Mouse (Mus musculus) heart, embryonic 14.5 days (tissue): ENCODE measurements at regions not wholly inside any gene's neighbourhood (a gene's known extent, or its start where the extent isn't known, plus 50 kb on each side); places are given as distances from the start of the nearest gene placed in this dataset.

Experiments used
- ATAC-seq: fragments of 200-750 bp; cut with Nextera tagmentation; 2 replicates; pipeline ENCODE4 v1.8.0; 2017; ENCODE audit warnings: low read depth, moderate TSS enrichment; ENCODE audit not compliant: insufficient number of reproducible peaks, insufficient read depth, low FRiP score
- H3K27ac ChIP-seq, 2 experiments: fragments of 200-500 bp in 1 of 2; fragments of 300-500 bp in 1 of 2; sonication (generic) in 1 of 2; replicated peaks in 1 of 2; 2 replicates each; pipeline ENCODE4 v1.5.1; 2012 to 2014; ENCODE audit warnings: low read depth in 2 of 2, low read length in 2 of 2, control low read depth in 1 of 2, mild to moderate bottlenecking in 1 of 2, mixed read lengths in 1 of 2; ENCODE audit not compliant: control insufficient read depth in 1 of 2, insufficient read depth in 1 of 2
- H3K27me3 ChIP-seq: fragments of 300-500 bp; sonication (generic); 2 replicates; pipeline ENCODE4 v1.6.1; 2014; ENCODE audit warnings: mild to moderate bottlenecking, low read length, control low read depth; ENCODE audit not compliant: control insufficient read depth, insufficient read depth
- H3K36me3 ChIP-seq: fragments of 300-500 bp; sonication (generic); 2 replicates; pipeline ENCODE4 v1.6.1; 2014; ENCODE audit warnings: mild to moderate bottlenecking, control low read depth, low read length, mixed read lengths; ENCODE audit not compliant: control insufficient read depth, insufficient read depth
- H3K4me1 ChIP-seq, 2 experiments: fragments of 200-500 bp in 1 of 2; fragments of 300-500 bp in 1 of 2; sonication (generic) in 1 of 2; 2 replicates each; pipeline ENCODE4 v1.6.1; 2012 to 2014; ENCODE audit warnings: low read length in 2 of 2, control low read depth in 1 of 2, mixed read lengths in 1 of 2; ENCODE audit not compliant: control insufficient read depth in 2 of 2, insufficient read depth in 2 of 2
- H3K4me2 ChIP-seq: fragments of 300-500 bp; sonication (generic); 2 replicates; pipeline ENCODE4 v1.6.1; 2014; ENCODE audit warnings: mild to moderate bottlenecking, low read length
- H3K4me3 ChIP-seq, 2 experiments: fragments of 200-500 bp in 1 of 2; fragments of 300-500 bp in 1 of 2; sonication (generic) in 1 of 2; 2 replicates each; pipeline ENCODE4 v1.5.1; 2012 to 2014; ENCODE audit warnings: low read length in 2 of 2, mild to moderate bottlenecking in 2 of 2, control low read depth in 1 of 2, low read depth in 1 of 2, moderate library complexity in 1 of 2; ENCODE audit not compliant: control insufficient read depth in 1 of 2, insufficient read depth in 1 of 2
- H3K9ac ChIP-seq: fragments of 300-500 bp; sonication (generic); 2 replicates; pipeline ENCODE4 v1.6.1; 2014; ENCODE audit warnings: mild to moderate bottlenecking, low read length
- H3K9me3 ChIP-seq: fragments of 300-500 bp; sonication (generic); 2 replicates; pipeline ENCODE4 v1.6.1; 2016; ENCODE audit warnings: low read length, control low read depth; ENCODE audit not compliant: control insufficient read depth
- WGBS: fragments of 180-500 bp; shearing (Covaris S2); extraction: QIAGEN DNeasy Blood & Tissue Kit; methylation state at CpG from one replicate; pipeline ENCODE4 v1.1.7; 2014; 5-methylcytosine and 5-hydroxymethylcytosine counted together

GRCm38 (mm10) chr12:73491370-73491769 is 54.8 kb downstream of the Tmem30b start:
- peaks cover 2 to 10% of the 10 kb centered on the region in 2 experiments; a peak in 3 of 4 replicates for H3K4me1 ChIP-seq
- no peak overlapping the region for H3K27ac ChIP-seq
- no peaks in the 10 kb centered on the region for H3K36me3 ChIP-seq
- no peak overlapping the region for H3K9ac ChIP-seq
- H3K9me3 ChIP-seq = 0 out of 2 replicates have a peak, but pooled peaks cover 4% of the 10 kb centered on the region
- no peaks in the 10 kb centered on the region for H3K27me3 ChIP-seq
- WGBS = 74% methylated on average over 3 of the region's 3 CpGs
- ATAC-seq = no peak
- no peak overlapping the region for H3K4me3 ChIP-seq
- H3K4me2 ChIP-seq = no peak overlapping the region

GRCm38 (mm10) chr12:73482858-73483257 is 63.3 kb downstream of the Tmem30b start:
- no peak overlapping the region for H3K9ac ChIP-seq
- no peak overlapping the region for H3K4me2 ChIP-seq
- H3K36me3 ChIP-seq = no peaks in the 10 kb centered on the region
- no peak overlapping the region for H3K4me3 ChIP-seq
- 88% methylated on average over 2 of the region's 2 CpGs for WGBS
- H3K9me3 ChIP-seq = no peaks in the 10 kb centered on the region
- no peak overlapping the region for H3K27ac ChIP-seq
- peaks cover 2 to 5% of the 10 kb centered on the region in 2 experiments; a peak in 1 of 4 replicates for H3K4me1 ChIP-seq
- no peak for ATAC-seq
- no peaks in the 10 kb centered on the region for H3K27me3 ChIP-seq

- ATAC-seq = no peak
- no peaks in the 10 kb centered on the region for H3K9me3 ChIP-seq
- H3K4me1 ChIP-seq = no peaks in the 10 kb centered on the region
- no peak overlapping the region for H3K27ac ChIP-seq
- H3K36me3 ChIP-seq = no peaks in the 10 kb centered on the region
- H3K4me3 ChIP-seq = no peak overlapping the region
- H3K4me2 ChIP-seq = no peak overlapping the region
- H3K9ac ChIP-seq = no peak overlapping the region
- H3K27me3 ChIP-seq = no peaks in the 10 kb centered on the region
- WGBS = 87% methylated on average over 6 of the region's 6 CpGs
Observed at GRCm38 (mm10) chr12:73482275-73482674, 63.9 kb downstream of the Tmem30b start.

DNA sequence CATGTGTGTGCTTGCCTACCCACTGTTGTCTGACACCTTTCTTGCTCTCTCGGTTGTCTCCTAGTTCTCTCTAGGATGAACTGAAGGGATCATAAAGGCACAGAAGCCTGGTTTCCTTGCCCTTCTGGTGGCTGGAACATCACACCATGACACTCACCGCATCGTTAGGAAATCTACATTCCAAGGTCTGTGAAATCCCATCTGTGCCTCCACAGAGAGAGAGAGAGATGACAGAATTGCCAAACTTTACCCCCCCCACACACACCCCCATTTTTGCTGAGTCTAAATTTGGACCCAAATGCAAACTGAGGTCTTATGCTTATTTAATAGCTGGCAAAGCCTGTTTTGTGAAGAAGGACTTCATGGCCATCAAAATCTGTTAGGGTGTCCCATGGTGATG is 64.5 kb downstream of the Tmem30b start:
- Histone ChIP-seq H3K27ac (no peak overlapping the region), H3K4me2 (no peak overlapping the region), H3K9ac (no peak overlapping the region), H3K36me3 (no peaks in the 10 kb centered on the region), H3K4me3 (no peak overlapping the region), H3K9me3 (no peaks in the 10 kb centered on the region), H3K4me1 (peaks cover 1% of the 10 kb centered on the region in 2 experiments; a peak in 3 of 4 replicates), H3K27me3 (no peaks in the 10 kb centered on the region)
- 78% methylated on average over 3 of the region's 3 CpGs for WGBS
- ATAC-seq = no peak

- H3K36me3 ChIP-seq = no peaks in the 10 kb centered on the region
- no peak for ATAC-seq
- no peak overlapping the region for H3K9ac ChIP-seq
- WGBS = 91% methylated on average over 6 of the region's 6 CpGs
- no peak overlapping the region for H3K4me3 ChIP-seq
- no peak overlapping the region for H3K4me2 ChIP-seq
- no peaks in the 10 kb centered on the region for H3K27me3 ChIP-seq
- H3K9me3 ChIP-seq = no peaks in the 10 kb centered on the region
- H3K27ac ChIP-seq = no peak overlapping the region
- H3K4me1 ChIP-seq = peaks cover 6 to 7% of the 10 kb centered on the region in 2 experiments
Observed at GRCm38 (mm10) chr12:73481165-73481564, 65.0 kb downstream of the Tmem30b start.

DNA sequence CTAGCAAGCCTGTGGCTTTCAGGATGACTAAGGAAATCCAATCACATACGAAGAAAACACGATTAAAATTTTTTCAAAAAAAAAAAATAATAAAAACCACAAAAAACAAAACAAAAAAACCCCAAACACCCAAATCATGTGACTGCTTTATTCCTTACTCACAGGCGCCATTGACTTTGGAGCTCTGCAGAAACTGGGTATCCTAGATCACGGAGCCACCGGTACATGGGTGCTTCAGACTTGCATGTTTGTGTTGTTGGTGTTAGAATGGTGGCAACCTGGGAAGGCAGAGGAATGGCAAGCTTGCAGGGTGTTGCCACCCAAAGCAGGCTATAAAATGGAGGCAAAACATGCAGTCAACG is 65.6 kb downstream of the Tmem30b start:
- WGBS = 92% methylated on average over 6 of the region's 6 CpGs
- H3K4me1 ChIP-seq = peaks cover 6 to 8% of the 10 kb centered on the region in 2 experiments
- H3K4me3 ChIP-seq = no peak overlapping the region
- H3K36me3 ChIP-seq = no peaks in the 10 kb centered on the region
- H3K9me3 ChIP-seq = no peaks in the 10 kb centered on the region
- H3K9ac ChIP-seq = no peak overlapping the region
- no peaks in the 10 kb centered on the region for H3K27me3 ChIP-seq
- no peak for ATAC-seq
- no peak overlapping the region for H3K27ac ChIP-seq
- no peak overlapping the region for H3K4me2 ChIP-seq

GRCm38 (mm10) chr12:73479932-73480609 is 66.1 kb downstream of the Tmem30b start:
- H3K9me3 ChIP-seq = no peaks in the 10 kb centered on the region
- peaks cover 6 to 9% of the 10 kb centered on the region in 2 experiments for H3K4me1 ChIP-seq
- WGBS = 82% methylated on average over 15 of the region's 15 CpGs
- no peaks in the 10 kb centered on the region for H3K27me3 ChIP-seq
- H3K4me2 ChIP-seq = no peak overlapping the region
- no peak for ATAC-seq
- H3K36me3 ChIP-seq = no peaks in the 10 kb centered on the region
- H3K27ac ChIP-seq = no peak overlapping the region
- no peak overlapping the region for H3K9ac ChIP-seq
- no peak overlapping the region for H3K4me3 ChIP-seq

DNA sequence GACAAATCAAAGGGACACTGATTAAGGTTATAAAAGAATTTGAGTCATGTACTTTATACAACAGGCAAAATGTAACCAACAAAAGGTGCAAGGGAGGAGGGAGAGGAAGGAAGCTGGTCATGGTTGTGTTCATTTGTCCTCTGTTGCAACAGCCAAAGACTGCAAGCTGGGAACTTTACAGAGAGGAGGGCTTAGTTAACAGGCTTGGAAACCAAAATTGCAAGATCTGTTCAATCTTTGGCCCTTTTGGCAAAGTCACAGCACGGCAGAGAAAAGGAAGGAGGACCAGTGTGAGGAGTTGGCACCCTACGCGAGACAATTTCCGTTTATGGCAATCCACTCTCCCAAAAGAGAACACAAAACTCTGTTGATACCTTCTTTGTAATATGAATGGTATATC is 67.6 kb downstream of the Tmem30b start:
- no peak overlapping the region for H3K4me2 ChIP-seq
- WGBS = 93% methylated on average over 4 of the region's 4 CpGs
- H3K4me3 ChIP-seq = no peak overlapping the region
- peaks cover 8 to 11% of the 10 kb centered on the region in 2 experiments for H3K4me1 ChIP-seq
- H3K36me3 ChIP-seq = no peaks in the 10 kb centered on the region
- H3K9ac ChIP-seq = no peak overlapping the region
- ATAC-seq = no peak
- no peaks in the 10 kb centered on the region for H3K9me3 ChIP-seq
- no peaks in the 10 kb centered on the region for H3K27me3 ChIP-seq
- H3K27ac ChIP-seq = no peak overlapping the region
